Mouse (Mus musculus): ENCODE measurements around the gene Plekhn1. TPM values are rescaled to one million over a fixed set of nuclear protein-coding genes. Genes with fewer than 3 reads are reported as not detected.

Plekhn1 gene
- polyA plus RNA-seq, 1 experiment: 16.1 TPM

DNA sequence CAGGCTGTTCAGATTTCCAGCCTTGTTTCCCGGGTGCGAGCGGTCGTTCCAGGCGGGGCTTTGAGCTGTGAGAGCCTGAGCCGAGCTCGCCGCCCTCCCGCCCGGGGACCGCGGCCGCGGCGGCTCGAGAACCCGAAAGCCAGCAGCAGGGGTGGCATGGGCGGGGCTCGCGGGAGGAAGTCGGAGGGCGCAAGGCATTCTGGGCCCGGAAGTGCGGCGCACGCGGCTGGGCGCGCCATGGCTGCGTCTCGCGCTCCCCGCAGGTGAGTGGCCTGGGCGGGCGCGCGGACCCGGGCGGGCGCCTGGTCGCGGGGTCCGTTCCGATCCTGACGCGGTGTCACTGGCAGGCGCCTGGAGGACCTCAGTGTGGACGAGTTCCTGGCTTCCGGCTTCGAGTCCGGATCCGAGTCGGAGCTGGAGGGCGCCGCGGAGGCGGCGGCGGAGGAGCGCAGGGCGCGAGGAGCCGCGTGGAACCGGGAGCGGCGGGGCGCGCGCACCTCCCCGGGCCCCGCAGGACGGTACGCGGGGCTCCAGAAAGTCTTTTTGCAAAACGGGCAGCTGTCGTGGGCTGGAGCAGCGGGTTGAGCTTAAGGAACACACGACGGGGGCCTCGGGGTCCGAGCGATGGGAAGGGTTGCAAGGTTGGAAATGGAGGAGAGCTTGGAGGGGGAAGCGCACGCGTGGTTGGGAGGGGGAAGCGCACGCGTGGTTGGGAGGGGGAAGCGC is 1.3 kb upstream of the Plekhn1 start, which contains the start of gene Noc2l:
Gene Noc2l, plus strand, starts transcription at position 203 of the 726 bp plus-strand sequence.
- TF ChIP-seq FLI1 (IDR thresholded peaks at IDR 0.05; ENCODE audit: low read length): peak; percentile 46; the same call in 1 of the 2 replicates
- TF ChIP-seq GATA1 (IDR thresholded peaks at IDR 0.05; ENCODE audit: borderline replicate concordance, low read length): no peak
- Histone ChIP-seq H3K4me3 (replicated peaks) (peak within 1 kb of the TSS; percentile 96), H3K27me3 (replicated peaks) (peaks cover 7% of the 10 kb centered on the region), H3K36me3 (replicated peaks; ENCODE audit: low read length) (peaks cover 61% of the 10 kb centered on the region), H3K4me1 (peaks cover 37% of the 10 kb centered on the region), H3K9me3 (no peaks in the 10 kb centered on the region)

DNA sequence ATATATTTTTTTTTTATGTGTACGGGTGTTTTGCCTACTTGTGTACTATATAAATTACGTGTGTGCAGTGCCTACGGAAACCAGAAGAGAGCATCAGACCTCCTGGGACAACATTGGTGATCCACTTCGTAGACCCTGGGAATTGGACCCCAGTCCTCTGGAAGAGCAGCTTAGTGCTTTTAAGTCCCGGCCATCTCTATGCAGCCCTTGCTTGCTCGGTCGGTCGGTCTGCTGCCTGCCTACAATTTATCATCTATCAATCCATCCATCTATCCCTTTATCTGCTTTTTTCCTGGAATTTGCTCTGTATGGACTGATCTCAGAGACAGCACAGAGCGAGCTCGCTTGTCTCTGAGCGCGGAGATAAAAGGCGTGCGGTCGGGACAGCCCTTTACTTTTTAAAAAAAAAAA is 708 bp upstream of the Plekhn1 start:
- peaks cover 37% of the 10 kb centered on the region for H3K4me1 ChIP-seq
- peak overlapping the region; percentile 95 for H3K4me3 ChIP-seq (replicated peaks)
- peaks cover 61% of the 10 kb centered on the region for H3K36me3 ChIP-seq (replicated peaks; ENCODE audit: low read length)
- H3K27me3 ChIP-seq (replicated peaks): peaks cover 7% of the 10 kb centered on the region
- TF ChIP-seq GATA1 (IDR thresholded peaks at IDR 0.05; ENCODE audit: borderline replicate concordance, low read length) (no peak), FLI1 (IDR thresholded peaks at IDR 0.05; ENCODE audit: low read length) (no peak)
- H3K9me3 ChIP-seq: no peaks in the 10 kb centered on the region

- TF ChIP-seq GATA1 (IDR thresholded peaks at IDR 0.05; ENCODE audit: borderline replicate concordance, low read length): no peak
- TF ChIP-seq FLI1 (IDR thresholded peaks at IDR 0.05; ENCODE audit: low read length): no peak
- H3K4me1 ChIP-seq: peaks cover 42% of the 10 kb centered on the region
- no peaks in the 10 kb centered on the region for H3K9me3 ChIP-seq
- H3K27me3 ChIP-seq (replicated peaks): peaks cover 7% of the 10 kb centered on the region
- peaks cover 61% of the 10 kb centered on the region for H3K36me3 ChIP-seq (replicated peaks; ENCODE audit: low read length)
- H3K4me3 ChIP-seq (replicated peaks): peak overlapping the region; percentile 92
Observed at GRCm38 (mm10) chr4:156234021-156234501, 596 bp downstream of the Plekhn1 start.

DNA sequence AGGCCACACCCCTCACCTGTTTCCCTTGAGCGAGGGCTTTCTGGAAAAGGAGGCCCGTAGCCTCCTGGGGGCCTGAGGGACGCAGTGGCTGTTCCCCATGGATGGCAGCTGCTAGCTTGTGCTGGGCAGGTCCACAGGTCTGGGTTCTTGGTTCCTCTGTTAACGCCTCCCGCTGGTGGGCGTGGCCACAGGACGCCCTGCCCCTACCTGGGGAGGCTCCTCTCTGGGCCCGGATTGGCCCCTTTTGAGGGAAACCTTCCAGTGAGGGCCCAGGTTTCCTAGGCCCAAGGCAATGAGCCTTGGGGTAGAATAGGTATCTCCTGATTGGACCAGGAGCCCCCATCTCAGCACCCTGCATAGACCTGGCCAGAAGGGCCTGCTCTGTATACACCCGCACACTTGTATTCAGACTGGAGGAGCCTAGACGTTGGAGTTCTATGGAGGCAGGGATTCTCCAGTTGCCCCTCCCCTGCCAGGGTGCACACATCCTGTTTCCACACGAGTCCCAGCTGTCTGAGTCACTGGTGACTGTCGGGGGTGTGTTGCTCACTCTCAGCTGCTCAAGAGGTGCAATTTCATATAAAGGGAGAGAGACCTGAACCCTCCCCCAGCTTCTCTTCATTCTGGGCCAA is 6.1 kb downstream of the Plekhn1 start:
- Histone ChIP-seq H3K36me3 (replicated peaks; ENCODE audit: low read length) (peaks cover 58% of the 10 kb centered on the region), H3K27me3 (replicated peaks) (peaks cover 18% of the 10 kb centered on the region)

DNA sequence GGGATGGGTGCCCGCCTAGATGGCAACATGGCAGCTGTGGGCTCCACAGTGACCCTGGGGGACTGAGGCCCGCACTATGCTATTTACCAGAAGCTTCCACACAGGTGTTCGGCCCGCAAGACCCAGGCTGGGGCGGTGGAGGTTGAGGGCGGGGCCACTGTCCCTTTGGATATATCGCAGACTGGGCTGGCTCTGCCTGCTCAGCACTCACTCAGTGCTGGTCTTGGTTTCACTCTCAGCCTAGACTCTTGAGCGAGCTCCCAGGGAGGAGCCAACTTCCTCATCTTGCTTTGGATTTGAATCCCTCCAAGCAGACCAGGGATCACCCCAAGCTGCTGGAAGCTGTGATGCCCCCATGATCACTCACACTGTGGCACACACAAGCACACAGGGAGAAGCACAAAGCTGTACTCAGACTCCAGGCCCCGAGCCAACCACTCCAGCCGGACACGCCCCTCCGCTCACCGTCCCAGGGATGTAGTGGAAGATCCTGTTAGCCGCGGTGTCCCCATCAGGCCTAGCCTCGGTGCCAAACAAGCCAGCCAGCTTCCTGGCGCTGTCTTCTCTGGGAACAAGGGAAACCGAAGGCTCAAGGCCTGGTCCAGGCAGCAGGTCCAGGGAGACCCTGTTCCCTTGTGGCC is 6.8 kb downstream of the Plekhn1 start:
- H3K4me3 ChIP-seq (replicated peaks): peak overlapping the region; percentile 74
- no peaks in the 10 kb centered on the region for H3K9me3 ChIP-seq
- no peak for TF ChIP-seq GATA1 (IDR thresholded peaks at IDR 0.05; ENCODE audit: borderline replicate concordance, low read length)
- TF ChIP-seq FLI1 (IDR thresholded peaks at IDR 0.05; ENCODE audit: low read length): no peak
- H3K36me3 ChIP-seq (replicated peaks; ENCODE audit: low read length): peaks cover 58% of the 10 kb centered on the region
- H3K27me3 ChIP-seq (replicated peaks): peaks cover 17% of the 10 kb centered on the region
- H3K4me1 ChIP-seq: peaks cover 26% of the 10 kb centered on the region

More for the DNA sequence above, 6.1 kb downstream of the Plekhn1 start:
- Histone ChIP-seq H3K4me1 (peaks cover 32% of the 10 kb centered on the region), H3K4me3 (replicated peaks) (peak overlapping the region; percentile 74), H3K9me3 (no peaks in the 10 kb centered on the region)
- no peak for TF ChIP-seq GATA1 (IDR thresholded peaks at IDR 0.05; ENCODE audit: borderline replicate concordance, low read length)

DNA sequence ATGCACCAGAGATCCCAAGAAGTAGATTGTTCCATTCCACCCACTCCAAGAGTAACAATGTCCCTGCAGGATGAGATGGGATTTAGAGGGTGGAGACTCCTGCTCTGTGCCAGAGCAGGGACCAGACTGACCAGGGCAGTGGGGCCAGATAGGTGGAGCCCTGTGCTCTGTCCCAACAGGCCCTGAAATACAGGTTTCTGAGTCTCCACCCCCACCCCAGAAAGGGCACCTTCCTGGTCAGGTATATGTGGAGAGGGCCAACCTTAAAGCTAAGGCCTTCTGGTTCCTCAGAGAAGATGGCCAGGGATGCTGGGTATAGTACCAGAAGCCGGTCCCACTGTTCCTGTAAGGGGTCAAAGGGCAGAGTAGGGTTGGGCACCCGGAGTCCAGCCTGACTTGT is 10.4 kb downstream of the Plekhn1 start:
- Histone ChIP-seq H3K4me3 (replicated peaks) (no peak overlapping the region), H3K36me3 (replicated peaks; ENCODE audit: low read length) (peaks cover 42% of the 10 kb centered on the region), H3K27me3 (replicated peaks) (peaks cover 22% of the 10 kb centered on the region), H3K9me3 (no peaks in the 10 kb centered on the region), H3K4me1 (peaks cover 30% of the 10 kb centered on the region)
- TF ChIP-seq FLI1 (IDR thresholded peaks at IDR 0.05; ENCODE audit: low read length) (no peak), GATA1 (IDR thresholded peaks at IDR 0.05; ENCODE audit: borderline replicate concordance, low read length) (no peak)

DNA sequence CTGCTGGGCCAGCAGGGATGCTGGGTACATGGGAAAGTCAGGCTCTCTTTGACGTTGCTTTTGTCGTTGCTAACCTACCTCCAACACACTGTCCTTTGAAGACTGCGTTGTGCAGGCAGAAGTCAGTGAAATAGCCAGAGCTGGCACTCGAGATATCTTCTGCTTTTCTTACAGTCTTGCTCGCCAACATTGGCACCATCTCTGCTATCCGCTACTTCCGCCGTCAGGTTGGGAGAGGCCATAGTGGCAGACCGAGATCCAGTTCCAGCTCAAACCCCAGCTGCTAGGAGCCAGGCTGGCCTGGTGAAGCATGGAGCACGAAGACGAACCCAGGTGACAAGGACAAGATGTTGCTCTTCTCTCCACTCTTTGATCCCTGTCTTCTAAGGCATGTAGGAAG is 14.7 kb downstream of the Plekhn1 start:
- Histone ChIP-seq H3K27me3 (replicated peaks) (peaks cover 57% of the 10 kb centered on the region), H3K4me3 (replicated peaks) (no peak overlapping the region), H3K4me1 (peaks cover 12% of the 10 kb centered on the region), H3K9me3 (no peaks in the 10 kb centered on the region), H3K36me3 (replicated peaks; ENCODE audit: low read length) (peaks cover 38% of the 10 kb centered on the region)
- TF ChIP-seq FLI1 (IDR thresholded peaks at IDR 0.05; ENCODE audit: low read length) (no peak), GATA1 (IDR thresholded peaks at IDR 0.05; ENCODE audit: borderline replicate concordance, low read length) (no peak)

DNA sequence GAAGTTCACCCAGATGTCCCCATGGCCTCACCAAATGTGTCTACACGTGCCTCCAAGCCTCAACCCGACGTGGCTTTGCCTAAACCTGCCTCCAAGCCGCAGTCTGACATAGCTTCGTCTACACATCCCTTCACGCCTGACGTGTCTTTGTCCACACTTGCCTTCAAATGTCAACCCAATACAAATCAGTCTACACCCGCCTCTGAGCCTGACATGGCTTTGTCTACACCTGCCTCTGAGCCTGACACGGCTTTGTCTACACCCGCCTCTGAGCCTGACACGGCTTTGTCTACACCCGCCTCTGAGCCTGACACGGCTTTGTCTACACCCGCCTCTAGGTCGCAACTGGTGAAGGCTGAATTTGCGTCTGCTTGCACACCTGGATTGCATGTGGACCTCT is 16.8 kb downstream of the Plekhn1 start:
- H3K27me3 ChIP-seq (replicated peaks): peaks cover 46% of the 10 kb centered on the region
- no peak for TF ChIP-seq GATA1 (IDR thresholded peaks at IDR 0.05; ENCODE audit: borderline replicate concordance, low read length)
- TF ChIP-seq FLI1 (IDR thresholded peaks at IDR 0.05; ENCODE audit: low read length): no peak
- H3K4me3 ChIP-seq (replicated peaks): no peak overlapping the region
- no peaks in the 10 kb centered on the region; the same call in 1 of the 2 replicates for H3K9me3 ChIP-seq
- peaks cover 12% of the 10 kb centered on the region for H3K4me1 ChIP-seq
- peaks cover 20% of the 10 kb centered on the region for H3K36me3 ChIP-seq (replicated peaks; ENCODE audit: low read length)

- Histone ChIP-seq H3K9me3 (no peaks in the 10 kb centered on the region; the same call in 1 of the 2 replicates), H3K4me1 (peaks cover 9% of the 10 kb centered on the region), H3K4me3 (replicated peaks) (no peak overlapping the region), H3K36me3 (replicated peaks; ENCODE audit: low read length) (peaks cover 13% of the 10 kb centered on the region), H3K27me3 (replicated peaks) (peaks cover 44% of the 10 kb centered on the region)
- TF ChIP-seq GATA1 (IDR thresholded peaks at IDR 0.05; ENCODE audit: borderline replicate concordance, low read length): no peak
Observed at GRCm38 (mm10) chr4:156217022-156217669, 17.5 kb downstream of the Plekhn1 start.

All from megakaryocyte, embryonic 14.5 days (primary cell).